Mouse (Mus musculus) ES-Bruce4 (cell line): ENCODE measurements around the gene Agrn.

ENCODE experiments used
- CTCF ChIP-seq: IDR thresholded peaks from one replicate; pipeline ENCODE4 v1.8.1; 2011; ENCODE audit warnings: low read depth, low read length
- EP300 ChIP-seq: IDR thresholded peaks from 2 replicates; pipeline ENCODE4 v1.6.1; 2011; ENCODE audit warnings: low read depth, low read length; ENCODE audit not compliant: insufficient read depth

DNA sequence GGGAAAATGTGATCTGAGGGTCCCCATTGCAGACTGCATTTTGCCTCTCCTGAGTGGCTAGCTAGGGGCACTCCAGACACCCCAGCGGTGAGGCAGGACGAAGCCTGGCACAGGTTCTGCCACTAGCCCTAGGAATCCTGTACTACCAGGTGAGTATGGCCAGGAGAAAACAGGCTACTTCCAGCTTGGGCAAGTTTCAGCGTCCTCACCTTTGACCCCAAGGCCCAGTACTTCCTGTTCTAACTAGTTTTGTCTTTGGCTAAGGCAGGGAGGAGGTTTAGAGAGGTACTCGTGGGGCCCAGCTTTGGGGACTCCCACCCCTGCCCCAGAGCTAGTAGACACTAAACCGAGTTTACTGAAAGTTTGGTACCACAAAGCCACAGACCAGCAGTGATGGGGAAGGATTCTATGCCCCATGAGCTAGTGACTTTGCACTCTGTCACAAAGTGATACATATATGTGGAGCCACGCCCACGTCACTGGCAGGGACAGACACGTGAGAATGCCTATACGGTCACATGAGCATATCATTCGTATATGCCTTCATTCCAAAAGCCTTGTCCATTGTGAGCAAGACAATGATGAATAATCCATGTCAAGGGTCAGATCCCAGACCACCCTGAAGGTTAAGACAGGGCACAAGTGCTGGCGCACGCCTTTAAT, 63.2 kb downstream of the Agrn start:
- no peak for TF ChIP-seq CTCF
- TF ChIP-seq EP300: no peak
